Mouse (Mus musculus) heart, postnatal 0 days (tissue): ENCODE results near the gene Sh3bp5.

Source experiments
- CTCF ChIP-seq: IDR thresholded peaks from 2 replicates; pipeline ENCODE4 v1.5.1; 2016; ENCODE audit warnings: antibody characterized with exemption, control low read depth, low read depth
- EP300 ChIP-seq: IDR thresholded peaks from 2 replicates; pipeline ENCODE4 v1.6.1; 2016; ENCODE audit warnings: antibody characterized with exemption, low read depth

GRCm38 (mm10) chr14:31323849-31324792, 111.8 kb downstream of the Sh3bp5 start, which contains the start of gene Dnah1:
- TF ChIP-seq CTCF = no peak
- TF ChIP-seq EP300 = no peak
